Mouse (Mus musculus) forebrain, embryonic 15.5 days (tissue): ENCODE results near the gene Pgm2. TPM values are rescaled to one million over a fixed set of nuclear protein-coding genes. Genes with fewer than 3 reads are reported as not detected.

Source experiments
- ATAC-seq: fragments of 200-750 bp; cut with Nextera tagmentation; replicated peaks from 2 replicates; pipeline ENCODE4 v1.8.0; 2017; ENCODE audit warnings: mild to moderate bottlenecking, moderate TSS enrichment, moderate library complexity
- H3K27ac ChIP-seq: fragments of 300-500 bp; sonication (generic); replicated peaks from 2 replicates; pipeline ENCODE4 v1.5.1; 2015; ENCODE audit warnings: mild to moderate bottlenecking, inconsistent platforms
- H3K27me3 ChIP-seq: fragments of 300-500 bp; sonication (generic); 2 replicates; pipeline ENCODE4 v1.6.1; 2015; ENCODE audit warnings: inconsistent platforms
- H3K36me3 ChIP-seq: fragments of 300-500 bp; sonication (generic); 2 replicates; pipeline ENCODE4 v1.6.1; 2015; ENCODE audit warnings: mild to moderate bottlenecking, inconsistent platforms
- H3K4me1 ChIP-seq: fragments of 300-500 bp; sonication (generic); 2 replicates; pipeline ENCODE4 v1.6.1; 2015; ENCODE audit warnings: inconsistent platforms
- H3K4me2 ChIP-seq: fragments of 300-500 bp; sonication (generic); replicated peaks from 2 replicates; pipeline ENCODE4 v1.6.1; 2015; ENCODE audit warnings: mild to moderate bottlenecking, inconsistent platforms
- H3K4me3 ChIP-seq: fragments of 300-500 bp; sonication (generic); 2 replicates; pipeline ENCODE4 v1.5.1; 2015; ENCODE audit warnings: mild to moderate bottlenecking, inconsistent platforms
- H3K9ac ChIP-seq: fragments of 300-500 bp; sonication (generic); replicated peaks from 2 replicates; pipeline ENCODE4 v1.6.1; 2015; ENCODE audit warnings: mild to moderate bottlenecking, inconsistent platforms
- H3K9me3 ChIP-seq: fragments of 300-500 bp; sonication (generic); 2 replicates; pipeline ENCODE4 v1.6.1; 2016; ENCODE audit warnings: inconsistent platforms
- WGBS: fragments of 180-500 bp; shearing (Covaris S2); methylation state at CpG from one replicate; pipeline ENCODE4 v1.1.7; 2015; ENCODE audit warnings: mixed read lengths; 5-methylcytosine and 5-hydroxymethylcytosine counted together
- polyA plus RNA-seq: library from polyadenylated mRNA; unstranded; fragments of >200 nt; fragmentation: Nextera tagmentation; extraction: Ambion mirVana; gene quantifications from 2 replicates; pipeline ENCODE4 v1.2.1, GENCODE M21; 2015

Pgm2 gene
- polyA plus RNA-seq, 1 experiment from 2014 or later, result 27.7 TPM

DNA sequence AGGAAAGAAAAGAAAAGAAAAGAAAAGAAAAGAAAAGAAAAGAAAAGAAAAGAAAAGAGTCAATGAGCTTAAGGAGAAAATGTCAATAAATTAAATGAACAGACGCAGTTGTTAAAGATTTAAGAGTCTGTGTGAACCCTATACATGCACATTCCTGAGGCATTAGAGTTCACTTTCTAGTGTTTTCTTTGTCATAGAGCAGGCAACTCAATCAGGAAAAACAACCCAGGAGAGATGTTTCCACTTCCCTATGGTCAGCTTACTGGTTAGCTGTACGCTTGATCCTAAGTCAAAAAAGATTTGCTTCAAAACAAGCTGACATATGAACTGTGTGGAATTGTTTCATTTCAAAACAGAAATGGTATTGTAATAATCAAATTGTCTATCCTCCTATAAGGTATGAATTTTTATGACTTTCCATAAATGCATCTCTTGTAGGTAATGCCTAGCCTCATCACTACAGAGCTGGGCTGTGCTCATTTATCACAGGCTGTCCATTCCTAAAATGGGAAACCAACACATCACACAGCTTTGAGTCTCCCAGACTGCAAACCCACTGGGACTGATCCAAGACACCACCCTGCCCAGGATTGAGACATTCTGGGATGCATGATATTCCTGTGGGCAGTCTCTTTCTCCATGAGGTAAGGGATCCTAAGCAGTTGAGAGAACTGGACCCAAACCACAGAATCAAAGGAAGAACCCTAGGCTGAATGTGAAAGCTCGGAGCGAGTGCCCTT is 29.7 kb upstream of the Pgm2 start:
- H3K4me3 ChIP-seq, result no peak overlapping the region
- no peaks in the 10 kb centered on the region for H3K9me3 ChIP-seq
- no peaks in the 10 kb centered on the region for H3K36me3 ChIP-seq
- 75% methylated on average over 4 of the region's 4 CpGs for whole genome bisulfite sequencing
- no peak for ATAC-seq
- no peaks in the 10 kb centered on the region for H3K27me3 ChIP-seq
- no peaks in the 10 kb centered on the region for H3K4me1 ChIP-seq
- no peak overlapping the region for H3K27ac ChIP-seq
- no peak overlapping the region for H3K9ac ChIP-seq
- no peak overlapping the region for H3K4me2 ChIP-seq

- 88% methylated on average over 11 of the region's 11 CpGs for WGBS
- H3K9ac ChIP-seq, result no peak overlapping the region
- no peak overlapping the region for H3K4me3 ChIP-seq
- no peak overlapping the region for H3K4me2 ChIP-seq
- ATAC-seq, result no peak
- H3K36me3 ChIP-seq, result no peaks in the 10 kb centered on the region
- no peaks in the 10 kb centered on the region for H3K27me3 ChIP-seq
- no peaks in the 10 kb centered on the region for H3K4me1 ChIP-seq
- H3K27ac ChIP-seq, result no peak overlapping the region
- H3K9me3 ChIP-seq, result no peaks in the 10 kb centered on the region
Measured at GRCm38 (mm10) chr5:64063622-64064355, 29.0 kb upstream of the Pgm2 start.

- WGBS, result 88% methylated on average over 3 of the region's 3 CpGs
- no peak overlapping the region for H3K27ac ChIP-seq
- no peak overlapping the region for H3K4me2 ChIP-seq
- H3K9me3 ChIP-seq, result no peaks in the 10 kb centered on the region
- H3K27me3 ChIP-seq, result no peaks in the 10 kb centered on the region
- no peak overlapping the region for H3K4me3 ChIP-seq
- H3K9ac ChIP-seq, result no peak overlapping the region
- no peaks in the 10 kb centered on the region for H3K4me1 ChIP-seq
- no peak for ATAC-seq
- no peaks in the 10 kb centered on the region for H3K36me3 ChIP-seq
Measured at GRCm38 (mm10) chr5:64064401-64064800, 28.3 kb upstream of the Pgm2 start.

DNA sequence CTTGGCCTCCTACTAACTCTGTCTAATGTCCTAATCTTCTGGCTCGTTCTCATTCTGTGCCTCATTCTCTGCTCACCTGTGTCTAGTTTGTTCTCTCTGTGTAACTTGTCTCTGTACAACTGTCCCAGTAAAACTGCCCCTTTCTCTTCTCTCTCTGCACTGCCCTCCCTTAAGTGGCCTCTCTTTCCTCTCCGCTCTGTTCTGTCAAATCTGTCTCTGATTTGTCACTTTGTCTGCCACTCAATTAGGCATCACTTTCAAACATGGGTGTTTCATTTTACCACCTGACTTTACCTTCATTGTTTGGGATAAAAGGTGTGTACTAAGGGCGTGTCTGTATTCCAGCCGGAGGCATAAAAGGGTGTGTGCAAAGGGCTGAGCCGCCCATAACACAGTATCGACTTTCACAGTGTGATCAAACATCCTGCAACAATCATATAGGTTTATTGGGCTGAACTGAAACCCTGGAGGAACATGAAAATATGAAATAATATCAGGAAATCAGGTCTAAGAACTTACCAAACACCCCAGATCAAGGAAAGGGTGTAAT is 27.2 kb upstream of the Pgm2 start:
- 80% methylated on average over 6 of the region's 6 CpGs for WGBS
- no peak overlapping the region for H3K4me2 ChIP-seq
- no peak for ATAC-seq

GRCm38 (mm10) chr5:64066159-64066558 is 26.6 kb upstream of the Pgm2 start:
- H3K4me1 ChIP-seq, result no peaks in the 10 kb centered on the region
- 67% methylated on average over 2 of the region's 2 CpGs for WGBS

More for the DNA sequence above, 27.2 kb upstream of the Pgm2 start:
- no peak overlapping the region for H3K4me3 ChIP-seq
- no peak overlapping the region for H3K27ac ChIP-seq
- H3K27me3 ChIP-seq, result no peaks in the 10 kb centered on the region
- H3K36me3 ChIP-seq, result no peaks in the 10 kb centered on the region
- no peak overlapping the region for H3K9ac ChIP-seq
- H3K9me3 ChIP-seq, result no peaks in the 10 kb centered on the region
- no peaks in the 10 kb centered on the region for H3K4me1 ChIP-seq

GRCm38 (mm10) chr5:64067576-64067975 is 25.2 kb upstream of the Pgm2 start:
- Histone ChIP-seq H3K4me1 (no peaks in the 10 kb centered on the region), H3K9ac (no peak overlapping the region), H3K36me3 (no peaks in the 10 kb centered on the region), H3K9me3 (no peaks in the 10 kb centered on the region), H3K27ac (no peak overlapping the region), H3K4me2 (no peak overlapping the region), H3K4me3 (no peak overlapping the region), H3K27me3 (no peaks in the 10 kb centered on the region)
- no peak for ATAC-seq
- 87% methylated on average over 2 of the region's 2 CpGs for WGBS

More at GRCm38 (mm10) chr5:64066159-64066558, 26.6 kb upstream of the Pgm2 start:
- no peak overlapping the region for H3K27ac ChIP-seq
- no peaks in the 10 kb centered on the region for H3K27me3 ChIP-seq
- H3K36me3 ChIP-seq, result no peaks in the 10 kb centered on the region
- H3K4me2 ChIP-seq, result no peak overlapping the region
- no peak overlapping the region for H3K4me3 ChIP-seq
- H3K9me3 ChIP-seq, result no peaks in the 10 kb centered on the region
- no peak for ATAC-seq
- H3K9ac ChIP-seq, result no peak overlapping the region

- Histone ChIP-seq H3K36me3 (no peaks in the 10 kb centered on the region), H3K9me3 (no peaks in the 10 kb centered on the region), H3K9ac (no peak overlapping the region), H3K27me3 (no peaks in the 10 kb centered on the region), H3K4me3 (no peak overlapping the region), H3K27ac (no peak overlapping the region), H3K4me2 (no peak overlapping the region), H3K4me1 (no peaks in the 10 kb centered on the region)
- WGBS, result 31% methylated on average over 4 of the region's 4 CpGs
- ATAC-seq, result peak; percentile 81
Measured at GRCm38 (mm10) chr5:64070081-64070673, 22.6 kb upstream of the Pgm2 start.

DNA sequence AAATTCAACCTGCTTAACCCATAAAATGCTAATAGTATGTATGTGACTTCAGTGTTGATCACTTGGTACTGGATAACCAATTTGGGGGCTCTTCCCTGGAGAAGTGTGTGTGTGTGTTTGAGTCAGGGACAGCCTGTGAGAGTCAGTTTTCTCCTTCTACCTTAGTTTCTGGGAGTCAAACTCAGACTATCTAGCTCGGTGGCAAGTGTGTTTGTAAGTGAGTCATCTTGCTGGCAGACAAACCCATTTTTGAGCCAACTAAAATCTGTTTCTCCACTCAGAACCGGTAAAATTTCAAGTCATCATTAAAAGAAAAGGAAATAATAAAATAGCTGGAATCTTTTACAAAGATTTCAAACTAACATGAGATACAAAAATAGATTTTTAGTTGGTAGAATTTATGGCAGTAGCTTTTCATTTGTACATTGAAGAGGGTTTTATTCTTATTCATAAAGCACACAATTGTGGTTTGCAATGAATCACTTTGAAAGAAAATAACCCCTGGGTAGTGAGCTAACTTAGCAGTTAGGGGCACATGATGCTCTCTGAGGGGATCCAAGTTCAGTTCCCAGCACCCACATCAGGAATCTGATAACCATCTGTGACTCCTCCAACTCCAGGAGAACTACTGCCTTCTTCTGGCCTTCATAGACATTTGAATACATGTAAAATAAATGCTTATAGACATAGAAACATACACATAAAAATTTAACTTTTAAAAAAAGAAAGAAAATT is 21.8 kb upstream of the Pgm2 start:
- Histone ChIP-seq H3K9ac (no peak overlapping the region), H3K4me2 (no peak overlapping the region), H3K27ac (no peak overlapping the region), H3K36me3 (no peaks in the 10 kb centered on the region), H3K27me3 (no peaks in the 10 kb centered on the region), H3K9me3 (no peaks in the 10 kb centered on the region), H3K4me1 (no peaks in the 10 kb centered on the region), H3K4me3 (no peak overlapping the region)
- no peak for ATAC-seq
- 76% methylated on average over 2 of the region's 2 CpGs for WGBS

GRCm38 (mm10) chr5:64074455-64074854 is 18.3 kb upstream of the Pgm2 start:
- no peak for ATAC-seq
- 93% methylated on average over 3 of the region's 3 CpGs for WGBS

GRCm38 (mm10) chr5:64075506-64075905 is 17.2 kb upstream of the Pgm2 start:
- 51% methylated on average over 3 of the region's 3 CpGs for WGBS
- no peaks in the 10 kb centered on the region for H3K27me3 ChIP-seq
- no peak overlapping the region for H3K4me2 ChIP-seq

More at GRCm38 (mm10) chr5:64074455-64074854, 18.3 kb upstream of the Pgm2 start:
- no peaks in the 10 kb centered on the region for H3K9me3 ChIP-seq
- H3K4me1 ChIP-seq, result peaks cover 6% of the 10 kb centered on the region; the same call in 1 of the 2 replicates
- H3K4me2 ChIP-seq, result no peak overlapping the region
- no peaks in the 10 kb centered on the region for H3K36me3 ChIP-seq
- H3K27ac ChIP-seq, result no peak overlapping the region
- no peak overlapping the region for H3K4me3 ChIP-seq
- H3K27me3 ChIP-seq, result no peaks in the 10 kb centered on the region
- H3K9ac ChIP-seq, result no peak overlapping the region

GRCm38 (mm10) chr5:64077353-64077752 is 15.4 kb upstream of the Pgm2 start:
- H3K4me1 ChIP-seq, result peaks cover 6% of the 10 kb centered on the region; the same call in 1 of the 2 replicates
- no peak overlapping the region for H3K4me3 ChIP-seq
- no peak overlapping the region for H3K4me2 ChIP-seq
- 79% methylated on average over 4 of the region's 4 CpGs for WGBS
- ATAC-seq, result no peak
- no peaks in the 10 kb centered on the region for H3K27me3 ChIP-seq
- H3K36me3 ChIP-seq, result no peaks in the 10 kb centered on the region
- H3K9me3 ChIP-seq, result no peaks in the 10 kb centered on the region
- H3K27ac ChIP-seq, result no peak overlapping the region
- no peak overlapping the region for H3K9ac ChIP-seq

More at GRCm38 (mm10) chr5:64075506-64075905, 17.2 kb upstream of the Pgm2 start:
- Histone ChIP-seq H3K9ac (no peak overlapping the region), H3K9me3 (no peaks in the 10 kb centered on the region), H3K36me3 (no peaks in the 10 kb centered on the region), H3K27ac (no peak overlapping the region), H3K4me1 (peaks cover 6% of the 10 kb centered on the region; the same call in 1 of the 2 replicates), H3K4me3 (no peak overlapping the region)
- ATAC-seq, result no peak
